Mouse (Mus musculus): ENCODE results near the gene Usp45.

Usp45 gene

DNA sequence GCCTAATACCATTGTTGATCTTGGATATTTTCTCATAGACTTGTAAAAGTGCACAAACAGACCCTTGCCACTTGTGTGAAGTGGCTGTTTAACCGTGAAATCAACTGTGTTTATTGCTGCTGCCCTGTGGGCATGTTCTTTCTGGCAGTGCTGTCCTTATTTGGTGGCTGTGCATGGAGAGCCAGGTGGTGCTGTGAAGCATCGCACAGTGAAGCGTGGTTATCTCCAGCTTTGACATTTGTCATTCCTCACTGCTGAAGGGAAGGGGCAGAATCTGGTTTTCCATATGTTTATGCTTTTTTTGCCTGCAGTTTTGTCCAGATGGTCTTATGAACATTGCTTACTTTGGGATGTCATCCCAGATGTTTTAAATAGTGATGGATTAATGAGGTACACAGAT lies 26.7 kb downstream of the Usp45 start:
- peak; percentile 18 to 43 for DNase-seq

DNA sequence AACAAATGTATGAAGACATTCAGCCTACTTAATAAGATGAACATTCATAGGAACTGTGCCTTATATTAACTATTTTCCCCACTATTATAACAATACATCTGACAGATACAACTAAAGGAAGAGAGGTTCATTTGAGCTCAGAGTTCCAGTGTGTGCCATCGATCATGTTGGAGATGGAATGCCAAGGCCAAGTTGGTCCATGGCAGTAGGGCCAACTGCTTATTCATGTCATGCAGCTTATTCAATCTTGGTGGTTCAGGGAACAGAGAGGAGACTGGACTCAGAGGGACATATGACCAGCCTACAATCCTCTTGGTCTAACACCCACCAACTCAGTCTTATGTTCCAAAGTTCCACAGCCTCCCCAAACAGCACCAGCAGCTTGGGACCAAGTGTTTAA lies 34.1 kb downstream of the Usp45 start:
- DNase-seq: no peak

DNA sequence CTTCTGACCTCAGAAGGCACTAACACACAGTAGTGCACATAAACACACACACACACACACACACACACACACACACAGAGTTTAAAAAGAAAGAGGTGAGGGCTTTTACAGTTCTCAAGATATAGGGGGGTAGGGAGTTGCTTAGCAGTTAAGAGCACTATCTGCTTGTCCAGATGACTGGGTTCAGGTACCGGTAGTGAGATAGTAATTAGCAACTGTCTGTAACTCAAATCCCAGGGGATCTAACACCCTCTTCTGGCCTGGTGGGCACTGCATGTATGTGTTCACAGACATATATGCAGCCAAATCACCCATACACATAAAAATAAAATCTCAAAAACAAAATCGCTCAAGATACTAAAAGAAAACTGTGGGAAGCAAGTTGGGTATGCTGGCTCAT lies 34.7 kb downstream of the Usp45 start:
- DNase-seq: no peak

DNA sequence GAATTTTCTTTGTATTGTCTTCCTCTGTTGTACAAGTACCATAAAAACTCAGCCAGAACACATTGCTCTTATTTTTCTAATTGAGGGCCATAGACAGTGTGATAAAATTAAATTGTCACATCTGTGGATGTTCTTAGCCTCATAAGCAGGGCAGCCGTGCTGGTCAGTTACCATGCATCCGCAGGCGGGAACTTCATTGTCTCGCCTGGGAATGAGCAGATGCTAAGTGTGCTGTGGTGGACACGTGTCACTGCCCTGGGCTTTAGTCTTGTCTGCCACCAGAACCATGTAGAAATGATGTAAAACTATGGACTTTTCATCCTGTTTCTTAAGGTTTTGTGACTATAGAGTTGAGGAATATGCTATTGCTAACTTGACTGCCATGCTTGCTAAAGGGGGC lies 40.2 kb downstream of the Usp45 start:
- DNase-seq: no peak

DNA sequence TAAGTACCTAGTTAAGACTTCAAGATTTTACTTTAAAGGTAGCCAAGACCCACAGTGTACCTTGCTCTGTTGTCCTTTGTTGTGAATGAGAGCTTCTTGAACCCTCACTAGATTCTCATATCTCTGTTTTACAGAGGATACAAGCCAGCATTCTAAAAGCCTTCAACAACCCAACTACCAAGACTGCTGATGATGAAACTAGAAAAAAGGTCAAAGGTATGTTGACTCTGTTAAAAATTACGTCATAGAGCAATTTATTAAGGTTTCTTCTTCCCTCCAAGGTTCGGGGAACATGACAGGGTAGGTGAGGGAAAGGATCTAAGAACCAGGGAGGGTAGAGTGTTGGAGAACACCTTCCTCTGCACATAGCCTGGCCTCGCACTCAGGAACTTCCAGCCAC lies 43.7 kb downstream of the Usp45 start:
- no peak for DNase-seq

DNA sequence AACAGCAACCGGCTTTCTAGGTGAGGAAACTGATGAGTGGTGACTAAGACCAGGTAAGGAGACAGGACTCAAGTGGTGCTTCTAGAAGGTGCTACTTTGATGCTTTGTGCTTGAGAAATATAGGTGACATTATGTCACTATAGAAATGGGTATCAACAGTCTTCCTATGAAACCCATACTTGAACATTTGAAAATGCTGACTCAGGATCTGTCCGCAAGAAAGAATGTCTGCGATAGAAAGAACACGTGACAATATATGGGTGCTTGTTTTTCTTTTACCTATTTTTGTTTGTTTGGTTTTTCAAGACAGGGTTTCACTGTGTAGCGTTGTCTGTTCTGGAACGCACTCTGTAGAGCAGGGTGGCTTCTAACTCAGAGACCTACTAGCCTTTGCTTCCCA lies 45.7 kb downstream of the Usp45 start:
- no peak for DNase-seq

DNA sequence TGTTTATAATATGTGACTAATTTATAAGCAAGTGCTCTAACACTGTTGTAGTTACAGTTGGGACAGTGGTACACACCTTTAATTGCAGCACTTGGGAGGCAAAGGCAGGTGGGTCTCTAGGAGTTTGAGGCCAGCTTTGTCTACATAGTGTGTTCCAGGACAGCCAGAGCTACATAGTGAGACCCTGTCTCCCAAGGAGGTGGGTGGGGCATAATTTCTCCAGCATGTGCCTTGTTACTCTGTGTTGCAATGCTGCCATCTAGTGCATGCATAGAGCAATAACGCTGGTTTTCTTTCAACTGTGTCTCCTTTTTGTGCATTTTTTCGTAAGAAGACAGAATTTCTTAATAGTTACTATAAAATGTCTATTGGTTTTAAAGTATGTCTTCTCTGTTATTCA lies 47.1 kb downstream of the Usp45 start:
- DNase-seq: peak; percentile 28 to 48

DNA sequence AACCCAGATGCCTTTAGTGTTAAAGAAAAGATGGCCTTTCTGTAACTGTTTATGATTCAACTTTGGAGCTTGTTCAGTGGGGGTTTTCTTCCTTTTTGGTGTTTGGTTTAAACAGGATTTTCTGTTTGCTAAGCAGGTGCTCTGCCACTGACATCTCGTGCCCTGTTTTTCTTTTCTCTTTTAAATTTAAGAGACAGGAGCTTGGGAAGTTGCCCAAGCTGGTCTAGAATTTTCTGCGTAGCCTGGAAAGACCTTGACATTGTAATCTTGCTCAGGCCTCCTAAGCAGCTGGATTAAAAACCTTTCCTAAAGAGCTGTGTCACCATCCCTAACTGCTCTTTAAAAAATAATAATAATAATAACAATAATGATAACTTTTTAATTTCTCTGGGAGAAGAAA lies 59.7 kb downstream of the Usp45 start:
- DNase-seq: no peak

DNA sequence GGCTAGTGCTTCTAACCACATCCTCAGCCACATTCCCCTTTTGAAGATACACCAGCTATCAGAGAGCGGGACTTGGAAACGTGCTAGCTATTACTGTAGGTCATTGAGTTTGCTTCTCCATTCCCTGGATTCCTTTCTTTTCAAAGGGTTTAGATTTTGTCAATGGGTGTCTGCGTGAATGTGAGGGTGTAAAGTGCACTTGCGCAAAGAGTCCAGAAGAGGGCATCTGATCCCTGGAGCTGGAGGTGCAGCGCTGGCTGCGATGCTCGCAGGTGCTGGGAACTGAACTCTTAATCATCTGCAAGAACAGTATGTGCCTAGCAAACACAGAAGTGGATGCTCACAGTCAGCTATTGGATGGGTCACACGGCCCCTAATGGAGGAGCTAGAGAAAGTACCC lies 65.9 kb downstream of the Usp45 start:
- DNase-seq: no peak

DNA sequence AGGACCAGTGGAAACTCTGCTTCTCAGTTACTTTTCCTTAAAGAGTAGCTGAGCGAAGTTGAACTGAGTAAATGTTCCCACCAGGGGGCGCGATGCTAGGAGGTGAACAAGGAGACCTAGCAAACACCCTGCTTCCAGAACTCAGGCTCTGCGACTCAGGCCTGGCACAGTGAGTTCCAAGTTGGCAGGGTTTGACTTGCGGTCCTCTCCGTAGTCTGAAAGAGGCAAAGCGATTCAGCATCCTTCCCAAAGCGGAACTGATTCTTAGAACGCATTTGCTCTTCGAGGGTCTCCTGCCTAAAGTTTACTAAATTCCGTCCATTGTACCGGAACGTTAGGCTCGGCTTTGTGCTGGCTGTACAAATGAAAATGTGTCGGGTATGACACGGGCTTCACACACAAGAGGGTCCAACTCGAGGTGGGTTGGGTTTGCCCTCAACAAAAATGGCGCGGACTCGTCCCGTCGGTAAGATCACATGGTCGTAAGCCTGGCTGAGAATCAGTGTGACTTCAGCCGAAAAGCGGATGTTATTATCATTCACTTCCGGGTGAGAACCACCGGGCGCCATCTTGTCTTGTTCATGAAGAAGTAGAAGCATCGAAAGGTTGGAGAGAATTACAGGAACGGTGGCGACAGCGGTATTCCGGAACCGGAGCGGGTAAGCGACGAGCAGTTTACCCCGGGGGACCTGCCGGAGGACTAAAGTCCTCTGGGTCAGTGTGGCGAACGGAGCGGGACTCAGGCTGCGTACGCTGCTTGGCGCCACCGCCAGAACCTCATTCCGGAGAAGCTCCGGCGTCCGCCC lies 80.7 kb downstream of the Usp45 start, which contains the start of gene Pnisr:
TSS of gene Pnisr (plus strand) at position 103 of the 806 bp plus-strand sequence.
- DNase-seq: peak; percentile 91 to 97

DNA sequence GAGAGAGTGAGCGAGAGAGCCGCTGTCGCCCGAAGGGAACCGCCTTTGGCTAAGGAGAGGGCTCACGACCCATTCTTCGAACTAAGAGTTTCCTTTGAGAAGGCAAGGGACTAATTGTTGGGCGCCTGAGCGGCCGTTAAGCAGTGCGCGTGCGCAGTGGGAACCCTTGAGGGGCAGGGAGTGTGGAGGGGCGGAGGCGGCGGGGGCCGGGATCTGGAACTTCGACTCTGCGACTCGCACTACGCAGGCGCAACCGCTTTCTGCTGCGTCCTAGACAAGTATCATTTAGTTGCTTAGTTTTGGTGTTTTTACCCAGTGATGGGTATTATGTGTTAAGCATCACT lies 81.3 kb downstream of the Usp45 start:
- DNase-seq: peak; percentile 90 to 94

DNA sequence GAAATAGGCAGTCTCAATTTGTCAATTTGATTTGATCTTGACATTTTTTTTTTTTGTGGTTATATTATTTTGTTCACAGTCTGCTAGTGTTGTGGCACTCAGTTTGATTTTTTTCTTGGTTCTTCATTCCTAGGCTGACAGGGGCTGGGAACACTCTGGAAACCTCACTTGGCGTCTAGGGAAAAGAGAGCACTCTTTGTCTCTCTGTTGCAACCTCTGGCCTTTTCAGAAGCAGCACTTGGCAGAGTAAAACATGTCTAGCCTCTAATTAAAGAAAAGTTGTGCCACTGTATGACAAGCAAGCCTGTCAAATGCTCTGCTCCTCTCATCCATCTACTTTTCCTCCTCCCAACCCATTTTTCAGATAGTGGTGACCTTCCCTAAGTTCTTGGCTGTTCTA lies 90.5 kb downstream of the Usp45 start:
- no peak for DNase-seq

DNA sequence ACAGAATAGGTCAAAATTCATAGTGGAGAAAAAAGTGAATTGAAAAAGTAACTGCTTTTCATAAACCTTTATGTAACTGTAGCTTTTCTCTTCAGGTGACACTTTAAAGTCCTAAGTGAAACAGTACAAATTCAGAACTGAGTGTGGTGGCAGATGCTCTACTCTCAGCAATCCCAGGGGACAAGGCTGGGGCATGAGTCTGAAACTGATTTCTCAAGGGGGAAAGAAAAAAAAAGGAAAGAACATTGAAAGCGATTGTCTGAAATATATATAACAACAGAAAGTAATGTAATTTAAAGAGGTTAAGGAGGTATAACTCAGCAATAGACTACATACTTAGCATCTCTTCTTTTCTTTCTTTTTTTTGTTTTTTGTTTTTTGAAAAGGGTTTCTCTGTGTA lies 98.3 kb downstream of the Usp45 start:
- DNase-seq: no peak

DNA sequence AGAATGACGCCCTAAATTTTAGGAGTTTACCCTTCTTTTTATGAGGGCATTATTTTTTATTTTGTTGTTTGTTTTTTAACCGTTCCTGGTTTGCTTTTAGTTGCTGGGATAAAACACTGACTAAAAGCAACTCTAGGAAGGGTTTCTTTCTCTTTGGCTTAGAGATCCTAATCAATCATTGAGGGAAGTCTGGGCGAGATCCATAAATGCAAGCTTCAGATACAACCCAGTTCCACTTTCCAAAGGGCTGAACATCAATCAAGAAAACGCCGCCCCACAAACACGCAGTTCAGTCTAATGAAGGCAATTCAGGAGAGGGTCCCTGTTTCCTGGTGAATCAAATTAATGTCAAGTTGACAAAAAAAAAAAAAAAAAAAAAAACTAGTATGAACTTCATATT lies 111.8 kb downstream of the Usp45 start:
- DNase-seq: no peak

DNA sequence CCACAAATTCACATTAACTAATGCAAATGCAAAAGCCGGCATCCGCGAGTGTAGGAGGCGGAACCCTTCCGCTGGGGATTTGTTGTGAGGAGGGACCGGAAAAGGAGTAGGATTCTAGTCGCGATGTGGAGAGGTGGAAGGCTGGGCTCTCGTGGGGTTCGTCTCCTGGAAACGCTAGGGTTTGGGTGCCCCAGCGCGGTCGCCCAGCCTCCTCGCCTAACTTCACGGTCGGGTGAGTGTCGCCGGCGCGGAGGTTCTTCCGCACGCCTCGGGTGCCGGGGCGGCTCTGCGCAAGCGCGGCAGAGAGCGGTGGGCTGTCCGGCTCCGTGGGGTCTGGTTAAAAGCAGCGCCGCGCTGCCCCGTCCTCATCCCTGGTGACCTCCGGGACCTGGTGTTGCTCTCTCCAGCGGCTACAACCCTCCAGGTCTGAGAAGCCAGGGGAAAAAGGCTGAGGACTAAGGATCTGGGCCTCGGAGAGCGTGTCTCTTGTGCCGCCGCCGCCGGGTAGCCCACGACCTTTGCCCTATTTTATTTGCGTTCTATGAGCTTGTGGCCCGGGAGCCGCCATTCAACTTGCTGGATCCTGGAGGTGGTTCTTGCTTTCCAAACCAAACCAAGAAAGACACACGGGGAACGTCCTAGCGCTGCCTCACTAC lies 112.7 kb downstream of the Usp45 start, which contains the start of gene Coq3:
TSS of gene Coq3 (plus strand) at position 109 of the 656 bp plus-strand sequence.
- peak; percentile 85 for DNase-seq

DNA sequence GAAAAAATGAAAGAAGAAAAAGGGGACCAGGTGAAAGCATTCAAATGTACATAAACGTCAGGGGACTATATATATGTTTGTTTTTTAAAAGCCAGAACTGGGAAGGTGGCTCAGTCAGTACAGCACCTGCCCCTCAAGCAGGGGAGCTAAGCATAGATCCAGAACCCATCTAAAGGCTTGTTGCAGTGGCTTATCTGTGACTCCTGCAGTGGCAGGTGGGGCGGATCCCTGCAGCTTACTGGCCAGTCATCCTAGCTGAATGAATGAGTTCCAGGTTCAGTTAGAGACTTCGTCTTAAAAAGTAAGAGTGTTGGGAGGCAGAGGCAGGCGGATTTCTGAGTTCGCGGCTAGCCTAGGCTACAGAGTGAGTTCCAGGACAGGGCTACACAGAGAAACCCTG lies 115.8 kb downstream of the Usp45 start:
- no peak for DNase-seq

DNA sequence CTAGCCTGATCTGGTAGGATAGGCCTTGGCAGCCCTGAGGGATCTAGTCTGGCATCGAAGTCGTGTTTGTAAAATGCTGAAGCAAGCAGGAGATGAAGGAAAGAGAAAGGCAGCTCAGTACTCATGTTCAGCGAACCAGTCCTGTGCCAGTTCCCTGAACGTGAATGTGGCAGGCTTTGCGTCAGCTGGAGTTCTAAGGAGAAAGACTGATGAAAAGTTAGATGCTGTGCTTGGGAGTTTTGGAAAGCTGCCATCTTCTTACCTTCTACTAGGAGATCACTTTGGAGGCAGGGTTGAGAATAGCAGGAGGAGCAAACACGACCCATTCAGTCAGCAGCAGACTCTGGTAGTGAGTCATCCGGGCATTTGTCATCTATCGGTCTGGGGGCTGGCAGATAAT lies 118.9 kb downstream of the Usp45 start:
- no peak for DNase-seq

Data from cerebellum, postnatal 25 days (tissue).